Mouse (Mus musculus) heart, embryonic 10.5 days (tissue): ENCODE results near the gene Gfpt2. TPM values are rescaled to one million over a fixed set of nuclear protein-coding genes. Genes with fewer than 3 reads are reported as not detected.
"Not testable (repeated sequence)": the region's sequence is repeated elsewhere in the genome, so short reads cannot be mapped to it uniquely, and the experiment has no call there.

Source experiments
- DNase-seq: peaks from one replicate; pipeline ENCODE4 v3.0.0-alpha.2; 2017; ENCODE audit warnings: low spot score
- H3K27ac ChIP-seq: fragments of 300-500 bp; sonication (generic); 2 replicates; pipeline ENCODE4 v1.5.1; 2016; ENCODE audit warnings: mild to moderate bottlenecking
- H3K27me3 ChIP-seq: fragments of 300-500 bp; sonication (generic); 2 replicates; pipeline ENCODE4 v1.6.1; 2016; ENCODE audit warnings: mild to moderate bottlenecking; ENCODE audit not compliant: poor library complexity, insufficient read depth, severe bottlenecking
- H3K36me3 ChIP-seq: fragments of 300-500 bp; sonication (generic); 2 replicates; pipeline ENCODE4 v1.6.1; 2016; ENCODE audit warnings: mild to moderate bottlenecking, moderate library complexity
- H3K4me1 ChIP-seq: fragments of 300-500 bp; sonication (generic); 2 replicates; pipeline ENCODE4 v1.6.1; 2016; ENCODE audit warnings: mild to moderate bottlenecking
- H3K4me3 ChIP-seq: fragments of 300-500 bp; sonication (generic); 2 replicates; pipeline ENCODE4 v1.5.1; 2016; ENCODE audit warnings: mild to moderate bottlenecking, moderate library complexity
- H3K9me3 ChIP-seq: fragments of 300-500 bp; sonication (generic); 2 replicates; pipeline ENCODE4 v1.6.1; 2016; ENCODE audit warnings: mild to moderate bottlenecking, moderate library complexity
- WGBS: fragments of 180-500 bp; shearing (Covaris S2); methylation state at CpG from one replicate; pipeline ENCODE4 v1.1.7; 2016; 5-methylcytosine and 5-hydroxymethylcytosine counted together
- polyA plus RNA-seq: library from polyadenylated mRNA; unstranded; fragments of >200 nt; fragmentation: Nextera tagmentation; extraction: Ambion mirVana; gene quantifications from 2 replicates; pipeline ENCODE4 v1.2.1, GENCODE M21; 2016

Gene Gfpt2
- polyA plus RNA-seq, 1 experiment from 2014 or later = 21.3 TPM

DNA sequence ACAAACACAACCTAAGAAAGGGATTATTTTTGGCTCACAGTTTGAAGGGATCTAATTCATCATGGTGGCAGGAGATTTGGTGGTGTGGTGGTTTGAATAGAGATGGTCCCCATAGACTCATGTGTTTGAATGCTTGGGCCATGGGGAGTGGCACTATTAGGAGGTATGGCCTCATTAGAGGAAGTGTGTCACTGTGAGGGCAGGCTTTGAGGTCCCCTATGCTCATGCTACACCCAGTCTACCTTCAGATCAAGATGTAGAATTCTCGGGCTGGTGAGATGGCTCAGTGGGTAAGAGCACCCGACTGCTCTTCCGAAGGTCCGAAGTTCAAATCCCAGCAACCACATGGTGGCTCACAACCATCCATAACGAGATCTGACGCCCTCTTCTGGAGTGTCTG is 26.5 kb upstream of the Gfpt2 start:
- DNase-seq, H3K4me3 ChIP-seq, H3K36me3 ChIP-seq, H3K9me3 ChIP-seq, H3K27ac ChIP-seq, H3K27me3 ChIP-seq: not testable (repeated sequence)
- 94% methylated on average over 5 of the region's 6 CpGs for WGBS
- H3K4me1 ChIP-seq = peaks cover 25% of the 10 kb centered on the region

DNA sequence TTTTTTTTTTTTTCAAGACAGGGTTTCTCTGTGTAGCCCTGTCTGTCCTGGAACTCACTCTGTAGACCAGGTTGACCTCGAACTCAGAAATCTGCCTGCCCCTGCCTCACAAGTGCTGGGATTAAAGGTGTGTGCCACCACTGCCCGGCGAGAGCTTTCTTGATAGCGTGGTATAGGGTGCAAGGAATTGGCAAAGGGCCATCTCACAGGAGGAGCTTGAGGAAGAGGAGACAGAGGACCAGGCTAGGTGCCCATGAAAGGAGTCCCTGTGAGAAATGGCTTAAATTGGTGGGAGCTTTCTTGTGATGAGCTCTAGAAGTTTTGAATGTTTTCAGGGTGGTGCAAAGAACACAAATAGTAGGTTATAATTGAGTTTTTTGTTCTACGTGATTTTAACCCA is 25.2 kb upstream of the Gfpt2 start:
- Histone ChIP-seq H3K4me1 (peaks cover 19% of the 10 kb centered on the region), H3K27ac (no peak overlapping the region), H3K27me3 (no peaks in the 10 kb centered on the region), H3K36me3 (no peaks in the 10 kb centered on the region), H3K4me3 (no peak overlapping the region), H3K9me3 (no peaks in the 10 kb centered on the region)
- 93% methylated on average over 5 of the region's 5 CpGs for WGBS
- DNase-seq = no peak

DNA sequence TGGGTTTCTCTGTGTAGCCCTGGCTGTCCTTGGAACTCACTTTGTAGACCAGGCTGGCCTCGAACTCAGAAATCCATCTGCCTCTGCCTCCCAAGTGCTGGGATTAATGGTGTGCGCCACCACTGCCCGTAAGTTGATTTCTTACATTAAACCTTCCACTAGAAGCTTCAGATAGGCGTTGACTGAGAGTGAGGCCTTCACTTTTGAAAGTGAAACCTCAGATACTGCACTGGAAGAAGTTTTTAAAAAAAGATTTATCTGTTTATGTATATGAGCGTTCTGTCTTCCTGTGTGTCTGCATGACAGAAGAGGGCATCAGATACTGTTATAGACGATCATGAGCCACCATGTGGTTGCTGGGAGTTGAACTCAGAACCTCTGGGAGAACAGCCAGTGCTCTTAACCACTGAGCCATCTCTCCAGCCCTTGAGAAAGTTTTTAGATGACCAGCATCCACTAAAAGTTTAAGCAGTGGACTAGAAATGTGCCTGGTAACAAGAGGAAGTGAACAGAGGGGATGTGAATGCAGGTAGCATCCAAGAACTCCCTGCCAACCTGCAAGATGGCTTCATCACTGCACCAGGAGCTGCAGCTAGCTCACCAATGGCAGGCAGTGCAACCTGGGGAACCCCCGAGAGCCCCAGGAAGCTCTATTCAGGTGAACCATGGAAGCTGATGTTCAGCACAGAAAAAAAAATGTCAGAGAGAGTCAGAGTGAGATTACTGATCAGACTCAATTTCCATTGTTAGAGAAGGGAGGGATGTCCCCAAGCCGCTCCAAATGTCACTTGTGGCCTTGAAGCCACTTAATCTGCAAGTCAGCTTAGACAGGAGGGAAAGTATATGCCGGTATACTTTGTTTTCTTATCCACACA is 23.1 kb upstream of the Gfpt2 start:
- 72% methylated on average over 9 of the region's 9 CpGs for WGBS
- no peaks in the 10 kb centered on the region for H3K27me3 ChIP-seq
- no peaks in the 10 kb centered on the region for H3K9me3 ChIP-seq
- H3K36me3 ChIP-seq = no peaks in the 10 kb centered on the region
- H3K4me3 ChIP-seq = no peak overlapping the region
- no peak overlapping the region for H3K27ac ChIP-seq
- peaks cover 11% of the 10 kb centered on the region for H3K4me1 ChIP-seq
- no peak for DNase-seq

DNA sequence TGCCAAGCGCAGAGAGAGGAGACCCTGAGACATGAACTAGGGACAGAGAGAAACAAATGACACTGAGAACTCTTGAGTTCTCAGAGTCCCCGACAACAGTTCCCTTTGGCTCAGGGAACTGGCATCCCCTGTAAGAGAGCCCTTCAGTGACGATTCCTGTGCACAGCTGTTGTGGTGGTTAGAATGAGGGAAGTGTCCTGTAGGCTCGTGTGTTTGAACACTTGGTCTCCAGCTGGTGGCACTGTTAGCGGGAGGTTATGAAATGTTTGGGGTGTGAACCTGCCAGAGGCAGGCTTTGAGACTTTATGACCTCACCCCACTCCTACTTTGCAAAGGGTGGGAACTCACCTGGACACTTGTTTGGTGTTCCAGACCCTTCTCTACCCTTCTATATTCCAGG is 21.7 kb upstream of the Gfpt2 start:
- H3K27ac ChIP-seq = no peak overlapping the region
- no peak overlapping the region for H3K4me3 ChIP-seq
- H3K27me3 ChIP-seq = no peaks in the 10 kb centered on the region
- peaks cover 6% of the 10 kb centered on the region; the same call in 1 of the 2 replicates for H3K4me1 ChIP-seq
- WGBS = 62% methylated on average over 5 of the region's 5 CpGs
- no peak for DNase-seq
- H3K36me3 ChIP-seq = no peaks in the 10 kb centered on the region
- H3K9me3 ChIP-seq = no peaks in the 10 kb centered on the region

DNA sequence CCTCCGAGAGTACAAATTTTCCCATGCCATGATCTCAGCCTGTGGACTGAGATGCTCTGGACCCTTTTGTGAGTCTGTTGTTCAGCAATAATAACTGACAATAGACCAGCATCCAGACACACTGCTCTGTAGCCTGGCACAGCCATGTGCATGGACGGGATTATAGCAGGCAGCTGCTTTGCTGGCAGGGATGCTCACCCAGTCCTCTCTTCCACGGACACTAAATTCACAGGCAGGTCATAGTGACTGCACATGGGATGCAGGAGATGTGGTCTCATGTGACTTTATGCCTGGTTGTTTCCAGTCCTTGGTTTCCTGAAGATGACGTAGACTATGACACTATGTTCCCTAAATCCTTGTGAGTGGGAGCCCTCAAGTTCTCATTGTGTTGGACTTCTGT is 19.1 kb upstream of the Gfpt2 start:
- no peaks in the 10 kb centered on the region for H3K27me3 ChIP-seq
- no peaks in the 10 kb centered on the region for H3K9me3 ChIP-seq
- no peak overlapping the region for H3K4me3 ChIP-seq
- no peak overlapping the region for H3K27ac ChIP-seq
- no peak for DNase-seq
- 84% methylated on average over 4 of the region's 4 CpGs for WGBS
- no peaks in the 10 kb centered on the region for H3K36me3 ChIP-seq
- H3K4me1 ChIP-seq = peaks cover 6% of the 10 kb centered on the region; the same call in 1 of the 2 replicates

DNA sequence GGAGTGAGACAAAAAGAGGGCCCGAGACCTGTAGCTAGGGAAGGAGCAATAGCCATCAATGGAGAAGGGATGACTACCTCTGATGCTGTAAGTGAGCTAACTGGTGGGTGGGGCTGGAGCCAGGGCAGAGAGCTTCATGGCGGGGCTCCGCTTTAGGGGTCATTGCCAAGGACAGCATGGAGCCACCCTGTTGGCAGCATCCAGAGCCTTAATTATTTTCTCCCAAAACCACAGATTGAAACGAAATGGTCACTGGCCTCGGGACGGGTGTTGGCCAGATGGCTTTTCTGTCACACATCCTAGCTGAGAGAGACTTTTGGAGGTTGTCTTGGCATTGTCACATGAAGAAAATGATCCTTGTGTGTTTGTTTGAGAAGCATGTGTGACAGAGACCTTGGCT is 15.1 kb upstream of the Gfpt2 start:
- H3K9me3 ChIP-seq = no peaks in the 10 kb centered on the region
- no peak overlapping the region; the same call in 1 of the 2 replicates for H3K27ac ChIP-seq
- no peak for DNase-seq
- WGBS = 90% methylated on average over 6 of the region's 6 CpGs
- no peaks in the 10 kb centered on the region for H3K27me3 ChIP-seq
- peaks cover 20% of the 10 kb centered on the region for H3K4me1 ChIP-seq
- H3K4me3 ChIP-seq = no peak overlapping the region
- no peaks in the 10 kb centered on the region for H3K36me3 ChIP-seq

DNA sequence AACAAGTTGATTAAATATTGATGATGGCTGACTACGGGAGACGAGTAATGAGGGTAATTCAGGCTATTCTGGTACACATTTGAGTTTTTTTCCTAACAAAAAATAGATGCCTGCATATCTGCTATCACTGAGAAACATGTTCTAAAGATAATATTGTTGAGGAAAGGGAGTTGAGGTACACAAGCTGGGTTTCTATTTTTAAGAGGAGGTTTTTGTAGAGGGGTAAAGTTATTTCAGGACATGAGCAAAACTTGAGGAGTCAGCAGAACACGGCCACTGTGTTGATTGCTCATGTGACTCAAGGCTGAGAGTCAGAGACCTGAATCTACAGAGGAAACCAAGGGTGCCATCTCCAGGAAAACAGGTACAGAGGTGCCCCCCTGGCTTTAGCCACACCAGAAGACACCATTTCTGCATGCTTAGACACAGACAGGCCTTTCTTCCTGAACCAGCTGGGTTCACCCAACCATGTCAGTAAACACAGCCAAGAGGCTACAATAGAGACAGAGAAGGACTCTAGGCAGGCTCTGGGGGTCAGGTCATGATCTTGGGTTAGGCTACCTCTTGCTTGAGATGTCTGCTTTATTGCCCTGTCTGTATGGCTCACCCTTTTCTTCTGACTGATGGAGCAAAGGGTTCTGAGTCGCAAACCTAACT is 13.7 kb upstream of the Gfpt2 start:
- Histone ChIP-seq H3K27me3 (no peaks in the 10 kb centered on the region), H3K4me1 (peaks cover 21% of the 10 kb centered on the region), H3K9me3 (no peaks in the 10 kb centered on the region), H3K4me3 (no peak overlapping the region), H3K27ac (peak overlapping the region; percentile 42), H3K36me3 (no peaks in the 10 kb centered on the region)
- 67% methylated on average over 4 of the region's 4 CpGs for WGBS
- DNase-seq = no peak

DNA sequence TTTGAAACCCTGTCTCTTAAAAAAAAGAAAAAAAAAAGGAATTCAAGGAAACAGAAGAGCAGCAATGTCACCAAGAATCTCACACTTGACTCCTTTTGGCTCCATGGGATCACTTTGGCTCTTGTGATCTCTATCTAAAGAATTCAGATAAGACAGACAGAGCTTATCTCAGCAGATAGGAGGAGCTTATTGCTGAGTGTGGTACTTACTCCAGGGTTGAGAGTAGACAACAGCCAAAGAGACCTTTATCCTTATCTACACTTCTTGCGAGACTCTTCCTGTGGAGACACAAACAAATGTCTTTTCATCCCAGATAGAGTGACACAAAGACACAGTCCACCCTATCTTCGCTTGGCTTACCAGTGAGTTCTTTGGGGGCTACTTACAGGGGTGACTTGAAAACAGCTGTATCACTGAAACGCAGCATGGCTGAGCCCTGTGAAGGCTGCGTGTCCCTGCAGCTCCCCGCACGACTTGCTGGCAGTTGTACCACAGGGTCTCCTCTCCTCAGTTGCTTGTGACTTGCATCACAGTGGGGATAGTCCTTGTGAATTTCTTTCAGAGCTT is 12.1 kb upstream of the Gfpt2 start:
- Histone ChIP-seq H3K27ac (no peak overlapping the region; the same call in 1 of the 2 replicates), H3K4me3 (no peak overlapping the region), H3K9me3 (no peaks in the 10 kb centered on the region), H3K4me1 (peaks cover 17% of the 10 kb centered on the region), H3K27me3 (no peaks in the 10 kb centered on the region), H3K36me3 (no peaks in the 10 kb centered on the region)
- no peak for DNase-seq
- WGBS = 12% methylated on average over 6 of the region's 6 CpGs

DNA sequence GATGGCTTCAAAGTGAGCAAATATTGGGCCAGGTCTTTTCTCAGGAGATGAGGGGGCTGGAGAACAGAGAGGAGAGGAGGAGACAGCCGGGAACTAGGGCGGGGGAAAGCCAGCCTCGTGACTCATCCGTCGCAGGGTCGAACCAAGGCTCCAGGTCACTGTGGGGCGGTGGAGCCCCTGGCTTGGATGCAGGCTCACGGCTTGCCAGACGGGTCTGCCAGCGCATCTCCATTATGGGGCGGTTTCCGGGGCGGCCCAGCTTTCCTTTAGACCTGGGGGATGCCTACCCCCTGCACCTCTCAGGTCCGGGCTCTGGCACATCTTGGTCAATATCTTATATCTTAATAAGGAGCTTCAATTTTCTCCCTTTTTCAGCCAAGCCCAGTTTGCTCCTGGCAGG is 847 bp upstream of the Gfpt2 start:
- peak overlapping the region; percentile 29 for H3K4me3 ChIP-seq
- H3K9me3 ChIP-seq = no peaks in the 10 kb centered on the region
- peak overlapping the region; percentile 87 for H3K27ac ChIP-seq
- no peaks in the 10 kb centered on the region; the same call in 1 of the 2 replicates for H3K36me3 ChIP-seq
- H3K27me3 ChIP-seq = peaks cover 5% of the 10 kb centered on the region; the same call in 1 of the 2 replicates
- no peak for DNase-seq
- peaks cover 26% of the 10 kb centered on the region for H3K4me1 ChIP-seq
- WGBS = 3% methylated on average over 14 of the region's 14 CpGs

DNA sequence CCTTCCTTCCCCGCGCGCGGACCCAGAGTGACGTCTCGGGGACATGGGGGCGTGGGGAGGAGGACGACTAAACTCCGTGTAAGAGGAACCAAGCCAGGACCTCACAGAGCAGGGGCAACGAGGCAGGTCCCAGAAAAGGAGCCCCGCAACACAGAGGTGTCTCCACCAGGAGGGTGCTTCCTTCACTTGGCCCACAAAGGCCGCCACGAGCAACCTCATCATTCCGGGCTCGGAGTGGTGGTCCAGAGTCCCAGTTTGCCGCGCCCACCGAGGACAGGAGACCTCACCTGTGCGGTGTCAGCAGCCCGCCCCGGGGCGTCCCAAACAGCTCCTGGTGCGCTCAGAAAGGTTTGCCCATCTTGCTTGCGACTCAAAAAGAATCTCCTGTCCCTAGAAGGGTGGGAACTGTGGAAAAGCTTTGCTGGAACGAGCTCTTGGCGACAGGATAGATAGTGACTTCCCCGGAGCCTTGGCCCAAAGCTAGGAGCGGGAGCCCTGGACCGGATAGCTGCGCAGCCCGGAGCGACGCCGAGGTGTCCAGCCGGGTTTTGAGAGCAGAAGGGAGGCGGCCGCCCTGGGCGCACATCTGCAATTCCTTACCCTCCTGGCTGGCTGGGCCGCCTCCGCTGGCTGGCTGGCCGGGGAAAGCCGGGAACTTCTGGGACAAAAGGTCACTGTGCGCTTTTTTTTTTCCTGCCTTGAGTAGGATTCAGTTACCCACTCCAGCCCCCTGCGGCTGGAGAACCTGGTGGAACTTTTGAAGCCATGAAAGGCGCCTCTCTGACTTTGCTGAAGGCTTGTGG is 565 bp downstream of the Gfpt2 start:
- Histone ChIP-seq H3K4me1 (peaks cover 32% of the 10 kb centered on the region), H3K4me3 (peak overlapping the region; percentile 78), H3K27ac (peak overlapping the region; percentile 87), H3K36me3 (no peaks in the 10 kb centered on the region; the same call in 1 of the 2 replicates), H3K9me3 (no peaks in the 10 kb centered on the region), H3K27me3 (peaks cover 5% of the 10 kb centered on the region; the same call in 1 of the 2 replicates)
- no peak for DNase-seq
- WGBS = under 1% methylated on average over 45 of the region's 45 CpGs

DNA sequence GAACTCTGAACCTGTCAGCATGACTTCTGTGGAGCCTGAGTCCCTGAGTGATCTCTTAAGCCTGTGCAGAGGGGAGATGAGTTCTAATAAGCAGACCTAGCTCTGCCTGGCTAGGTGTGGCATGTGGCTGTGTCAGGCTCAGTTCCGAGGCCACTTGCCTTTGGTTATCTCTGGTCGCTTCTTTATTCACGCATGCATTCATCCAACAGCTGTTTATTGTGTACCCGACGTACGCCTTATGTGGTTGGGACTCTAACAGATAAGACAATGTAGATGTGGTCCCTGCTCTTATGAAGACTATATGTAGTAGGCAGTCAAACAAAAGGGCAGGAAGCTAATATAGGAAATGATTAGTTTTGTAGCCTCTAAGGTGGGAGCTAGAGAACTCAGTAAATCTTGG is 5.0 kb downstream of the Gfpt2 start:
- Histone ChIP-seq H3K36me3 (no peaks in the 10 kb centered on the region; the same call in 1 of the 2 replicates), H3K4me1 (peaks cover 25% of the 10 kb centered on the region), H3K4me3 (no peak overlapping the region), H3K27ac (no peak overlapping the region), H3K9me3 (no peaks in the 10 kb centered on the region), H3K27me3 (no peaks in the 10 kb centered on the region)
- DNase-seq = no peak
- WGBS = 79% methylated on average over 6 of the region's 6 CpGs

DNA sequence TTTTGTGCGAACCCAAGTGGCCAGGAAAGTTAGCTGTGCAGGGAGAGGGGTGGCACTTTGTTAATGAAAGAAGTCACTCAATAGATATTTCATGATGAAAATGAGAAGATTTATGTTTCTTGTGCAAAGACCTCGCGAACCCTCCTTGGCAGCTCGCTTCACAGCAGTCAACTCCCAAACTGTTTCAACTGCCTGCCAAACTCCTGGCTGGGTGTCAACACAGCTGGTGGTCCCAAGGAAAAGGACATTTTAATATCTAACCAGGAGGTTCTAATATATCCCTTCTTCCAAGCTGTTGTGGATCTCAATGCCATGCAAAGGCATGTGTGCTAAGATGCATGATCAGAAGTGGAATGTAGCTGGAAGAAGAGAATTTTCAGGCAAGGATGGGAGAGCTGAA is 7.5 kb downstream of the Gfpt2 start:
- no peaks in the 10 kb centered on the region for H3K9me3 ChIP-seq
- 90% methylated on average over 4 of the region's 4 CpGs for WGBS
- H3K4me3 ChIP-seq = no peak overlapping the region
- DNase-seq = no peak
- no peak overlapping the region for H3K27ac ChIP-seq
- H3K4me1 ChIP-seq = peaks cover 9% of the 10 kb centered on the region; the same call in 1 of the 2 replicates
- peaks cover 3% of the 10 kb centered on the region; the same call in 1 of the 2 replicates for H3K36me3 ChIP-seq
- H3K27me3 ChIP-seq = no peaks in the 10 kb centered on the region
